Mouse (Mus musculus) left cerebral cortex, postnatal 4 days (tissue): Measurements from ENCODE around the gene Cga. TPM values are rescaled to one million over a fixed set of nuclear protein-coding genes. Genes with fewer than 3 reads are reported as not detected.

ENCODE experiments used
- DNase-seq: peaks from one replicate; pipeline ENCODE4 v3.0.0-alpha.2; 2022
- intact Hi-C: fragments of 180-260 bp; cut with DNase I; formaldehyde crosslinking; loops from one replicate; pipeline ENCODE4 v1.15.1; 2025
- total RNA-seq, 2 experiments: library from RNA; stranded (reverse); gene quantifications; 2 replicates each; pipeline ENCODE4 v1.2.3; 2021

Cga gene
- not detected for total RNA-seq

- intact Hi-C loops, result no loop called here
- DNase-seq, result no peak
Measured at GRCm38 (mm10) chr4:34893479-34893878, at the start of gene Cga. Gene Cga, plus strand, starts transcription at chr4:34893779.

GRCm38 (mm10) chr4:34843839-34844238 is 49.7 kb upstream of the Cga start:
- DNase-seq, result no peak
- intact Hi-C loops, result no loop called here

- intact Hi-C loops, result no loop called here
- DNase-seq, result no peak
Measured at GRCm38 (mm10) chr4:34847679-34848309, 45.8 kb upstream of the Cga start.

GRCm38 (mm10) chr4:34850156-34850555 is 43.4 kb upstream of the Cga start:
- intact Hi-C loops, result no loop called here
- no peak for DNase-seq

GRCm38 (mm10) chr4:34852051-34852450 is 41.5 kb upstream of the Cga start:
- no peak for DNase-seq
- intact Hi-C loops, result no loop called here

GRCm38 (mm10) chr4:34855966-34856365 is 37.6 kb upstream of the Cga start:
- intact Hi-C loops, result no loop called here
- DNase-seq, result no peak

GRCm38 (mm10) chr4:34858903-34859302 is 34.7 kb upstream of the Cga start:
- no peak for DNase-seq
- intact Hi-C loops, result no loop called here

GRCm38 (mm10) chr4:34859416-34859815 is 34.2 kb upstream of the Cga start:
- DNase-seq, result no peak
- intact Hi-C loops, result no loop called here

- no peak for DNase-seq
- intact Hi-C loops, result no loop called here
Measured at GRCm38 (mm10) chr4:34861438-34861837, 32.1 kb upstream of the Cga start.

GRCm38 (mm10) chr4:34869813-34870212 is 23.8 kb upstream of the Cga start:
- DNase-seq, result no peak
- intact Hi-C loops, result no loop called here

- no peak for DNase-seq
- intact Hi-C loops, result no loop called here
Measured at GRCm38 (mm10) chr4:34872896-34873495, 20.6 kb upstream of the Cga start.

GRCm38 (mm10) chr4:34874234-34874633 is 19.3 kb upstream of the Cga start:
- intact Hi-C loops, result no loop called here
- no peak for DNase-seq

- no peak for DNase-seq
- intact Hi-C loops, result loop anchor here (10.0 kb wide), 1 partner anchor 56 kb away; no protein-coding TSS in a partner anchor
Measured at GRCm38 (mm10) chr4:34880921-34881650, 12.5 kb upstream of the Cga start.

GRCm38 (mm10) chr4:34881851-34882250 is 11.7 kb upstream of the Cga start:
- intact Hi-C loops, result loop anchor here (10.0 kb wide), 1 partner anchor 57 kb away; no protein-coding TSS in a partner anchor
- no peak for DNase-seq

GRCm38 (mm10) chr4:34882291-34882769 is 11.2 kb upstream of the Cga start:
- DNase-seq, result peak; percentile 74
- intact Hi-C loops, result loop anchor here (10.0 kb wide), 1 partner anchor 58 kb away; no protein-coding TSS in a partner anchor

- peak; percentile 96 for DNase-seq
- intact Hi-C loops, result loop anchor here (10.0 kb wide), 1 partner anchor 58 kb away; no protein-coding TSS in a partner anchor
Measured at GRCm38 (mm10) chr4:34882818-34883217, 10.8 kb upstream of the Cga start, which contains the start of gene Zfp292. Gene Zfp292, minus strand, starts transcription at chr4:34882960.

GRCm38 (mm10) chr4:34883366-34884029 is 10.1 kb upstream of the Cga start:
- intact Hi-C loops, result loop anchor here (10.0 kb wide), 1 partner anchor 59 kb away; no protein-coding TSS in a partner anchor
- DNase-seq, result no peak

GRCm38 (mm10) chr4:34885631-34886351 is 7.8 kb upstream of the Cga start:
- no peak for DNase-seq
- intact Hi-C loops, result loop anchor here (10.0 kb wide), 1 partner anchor 61 kb away; no protein-coding TSS in a partner anchor

- intact Hi-C loops, result loop anchor here (10.0 kb wide), 1 partner anchor 62 kb away; no protein-coding TSS in a partner anchor
Measured at GRCm38 (mm10) chr4:34886490-34887111, 7.0 kb upstream of the Cga start.

More at GRCm38 (mm10) chr4:34886490-34887111, 7.0 kb upstream of the Cga start:
- DNase-seq, result peak; percentile 79
